Mouse (Mus musculus) liver, postnatal 0 days (tissue): ENCODE data around the gene Fras1. TPM values are rescaled to one million over a fixed set of nuclear protein-coding genes. Genes with fewer than 3 reads are reported as not detected.

ENCODE experiments used
- ATAC-seq: fragments of 200-750 bp; cut with Nextera tagmentation; 2 replicates; pipeline ENCODE4 v1.8.0; 2017; ENCODE audit warnings: mild to moderate bottlenecking, moderate library complexity
- DNase-seq: peaks from one replicate; pipeline ENCODE4 v3.0.0-alpha.2; 2016
- H3K27ac ChIP-seq: fragments of 300-500 bp; sonication (generic); 2 replicates; pipeline ENCODE4 v1.5.1; 2014; ENCODE audit warnings: antibody characterized with exemption, moderate library complexity, mild to moderate bottlenecking, low read depth
- H3K27me3 ChIP-seq: fragments of 300-500 bp; sonication (generic); 2 replicates; pipeline ENCODE4 v1.6.1; 2014; ENCODE audit warnings: low read length, control low read depth, mixed read lengths; ENCODE audit not compliant: insufficient read depth
- H3K36me3 ChIP-seq: fragments of 300-500 bp; sonication (generic); replicated peaks from 2 replicates; pipeline ENCODE4 v1.6.1; 2014; ENCODE audit warnings: mild to moderate bottlenecking, control low read depth, low read length, moderate library complexity, mixed read lengths; ENCODE audit not compliant: insufficient read depth
- H3K4me1 ChIP-seq: fragments of 300-500 bp; sonication (generic); 2 replicates; pipeline ENCODE4 v1.6.1; 2014; ENCODE audit warnings: antibody characterized with exemption, mild to moderate bottlenecking, control low read depth; ENCODE audit not compliant: insufficient read depth
- H3K4me2 ChIP-seq: fragments of 300-500 bp; sonication (generic); 2 replicates; pipeline ENCODE4 v1.6.1; 2014; ENCODE audit warnings: low read depth, mild to moderate bottlenecking, low read length, moderate library complexity, mixed read lengths
- H3K4me3 ChIP-seq: fragments of 300-500 bp; sonication (generic); 2 replicates; pipeline ENCODE4 v1.5.1; 2014; ENCODE audit warnings: low read depth, low read length
- H3K9ac ChIP-seq: fragments of 300-500 bp; sonication (generic); replicated peaks from 2 replicates; pipeline ENCODE4 v1.6.1; 2014; ENCODE audit warnings: mild to moderate bottlenecking, moderate library complexity
- H3K9me3 ChIP-seq: fragments of 300-500 bp; sonication (generic); 2 replicates; pipeline ENCODE4 v1.6.1; 2016; ENCODE audit warnings: mild to moderate bottlenecking, control low read depth, low read length, mixed read lengths
- CTCF ChIP-seq: sonication (generic); IDR thresholded peaks from 2 replicates; pipeline ENCODE4 v1.5.1; 2016; ENCODE audit warnings: antibody characterized with exemption, low read depth
- EP300 ChIP-seq: IDR thresholded peaks from 2 replicates; pipeline ENCODE4 v1.6.1; 2016; ENCODE audit warnings: antibody characterized with exemption, low read depth, mild to moderate bottlenecking
- WGBS: fragments of 180-500 bp; shearing (Covaris S2); extraction: QIAGEN DNeasy Blood & Tissue Kit; methylation state at CpG from one replicate; pipeline ENCODE4 v1.1.7; 2014; ENCODE audit not compliant: insufficient replicate concordance; 5-methylcytosine and 5-hydroxymethylcytosine counted together
- polyA plus RNA-seq: library from polyadenylated mRNA; unstranded; fragments of >200 nt; fragmentation: Nextera tagmentation; extraction: Ambion mirVana; gene quantifications from 2 replicates; pipeline ENCODE4 v1.2.1, GENCODE M21; 2015

Fras1 gene
- polyA plus RNA-seq, 1 experiment from 2014 or later, result 0.41 TPM

DNA sequence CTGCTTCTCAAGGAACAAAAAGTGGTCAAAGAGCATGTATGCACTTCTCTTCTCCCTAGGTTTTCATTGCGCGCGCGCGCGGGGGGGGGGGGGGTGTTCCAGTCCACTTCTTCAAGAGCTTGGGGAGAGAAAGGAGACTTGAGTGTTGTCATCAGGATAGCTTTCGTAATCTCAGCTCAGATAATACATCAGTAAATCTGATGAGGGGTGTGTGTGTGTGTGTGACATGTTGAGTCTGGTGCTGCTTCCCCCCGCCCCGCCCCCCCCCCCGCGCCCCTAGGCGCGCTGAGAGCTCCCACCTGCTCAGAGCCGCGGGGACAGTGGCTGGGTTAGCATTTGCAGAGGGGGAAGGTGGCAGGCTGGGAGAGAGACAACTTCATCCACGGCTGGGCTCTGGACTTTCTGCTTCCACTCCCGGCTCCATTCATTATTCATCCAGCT lies 1.7 kb downstream of the Fras1 start:
- Histone ChIP-seq H3K9ac (no peak overlapping the region), H3K27me3 (peaks cover 28% of the 10 kb centered on the region)

DNA sequence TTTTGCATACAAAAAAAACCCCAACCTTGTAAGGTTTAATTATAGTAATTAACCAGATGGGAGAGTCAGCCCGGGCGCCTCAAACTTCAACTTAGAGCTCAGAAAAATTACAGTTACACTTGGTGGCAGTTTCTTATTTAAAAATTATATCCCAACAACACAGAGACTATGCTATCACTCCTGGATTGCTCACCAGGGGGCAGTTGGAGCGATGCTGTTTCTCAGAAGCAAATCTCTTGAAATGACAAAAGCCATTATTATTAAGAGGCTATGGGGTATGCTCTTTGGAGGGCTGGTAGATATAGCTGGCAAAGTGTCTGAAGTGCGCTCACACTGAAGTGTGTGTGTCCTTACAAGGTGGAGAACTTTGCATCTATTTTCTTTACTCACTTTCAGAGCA lies 2.5 kb downstream of the Fras1 start:
- H3K36me3 ChIP-seq, result no peaks in the 10 kb centered on the region
- no peak for ATAC-seq
- WGBS, result 56% methylated on average over 4 of the region's 4 CpGs
- TF ChIP-seq EP300, result no peak
- TF ChIP-seq CTCF, result 0 out of 2 replicates have a peak, but pooled peaks have one; percentile 11
- no peak for DNase-seq
- no peak overlapping the region for H3K4me3 ChIP-seq
- H3K9ac ChIP-seq, result no peak overlapping the region
- H3K27ac ChIP-seq, result no peak overlapping the region
- no peak overlapping the region for H3K4me2 ChIP-seq
- H3K9me3 ChIP-seq, result no peaks in the 10 kb centered on the region
- H3K4me1 ChIP-seq, result no peaks in the 10 kb centered on the region
- H3K27me3 ChIP-seq, result peaks cover 28% of the 10 kb centered on the region

More for the DNA sequence above, 1.7 kb downstream of the Fras1 start:
- no peak for DNase-seq
- Histone ChIP-seq H3K36me3 (no peaks in the 10 kb centered on the region), H3K4me2 (peak overlapping the region; percentile 87), H3K27ac (no peak overlapping the region), H3K4me3 (peak overlapping the region; percentile 49), H3K4me1 (no peaks in the 10 kb centered on the region), H3K9me3 (no peaks in the 10 kb centered on the region)
- 1% methylated on average over 12 of the region's 17 CpGs for WGBS
- TF ChIP-seq CTCF (no peak), EP300 (no peak)
- no peak for ATAC-seq

DNA sequence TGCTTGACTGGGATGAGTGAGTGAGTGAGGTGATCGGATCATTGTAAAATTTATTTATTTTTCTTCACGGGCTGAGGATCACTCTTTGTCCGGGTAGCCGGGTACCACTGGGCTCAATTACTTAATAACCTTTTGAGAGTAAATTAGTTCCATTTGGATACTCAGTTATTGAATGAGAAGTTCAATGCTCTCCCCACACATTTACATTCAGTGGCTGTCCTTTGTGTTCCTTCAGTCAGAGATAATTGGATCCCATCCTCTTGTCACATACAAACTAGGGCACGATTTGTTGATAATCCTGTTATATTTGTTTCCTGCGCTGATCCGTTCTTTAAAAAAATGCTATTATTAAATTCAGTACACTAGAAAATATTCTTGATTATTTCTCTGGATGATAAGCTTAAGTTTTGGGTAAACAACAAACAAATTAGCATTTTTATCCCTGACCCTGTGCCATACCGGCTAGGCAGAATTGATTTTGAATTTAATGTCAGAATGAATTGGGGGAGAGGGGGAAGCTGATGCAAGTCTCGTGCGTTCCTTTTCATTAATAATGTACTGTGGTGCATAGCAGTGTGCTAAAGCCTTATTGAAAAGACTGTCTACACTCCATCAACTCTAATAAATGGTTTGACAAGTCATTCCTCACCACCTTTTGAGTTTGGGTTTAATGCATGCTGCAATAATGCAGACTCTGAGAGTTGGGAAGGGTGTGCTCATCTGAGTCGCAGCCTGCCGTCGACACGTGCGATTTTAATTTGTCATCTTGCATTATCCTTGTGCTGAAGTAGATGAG lies 12.6 kb downstream of the Fras1 start:
- Histone ChIP-seq H3K36me3 (no peaks in the 10 kb centered on the region), H3K4me2 (no peak overlapping the region), H3K4me3 (no peak overlapping the region), H3K4me1 (no peaks in the 10 kb centered on the region), H3K9me3 (no peaks in the 10 kb centered on the region), H3K27me3 (no peaks in the 10 kb centered on the region), H3K9ac (no peak overlapping the region), H3K27ac (no peak overlapping the region)
- ATAC-seq (no peak), DNase-seq (no peak)
- 88% methylated on average over 15 of the region's 15 CpGs for WGBS
- no peak for TF ChIP-seq EP300
- TF ChIP-seq CTCF, result no peak

DNA sequence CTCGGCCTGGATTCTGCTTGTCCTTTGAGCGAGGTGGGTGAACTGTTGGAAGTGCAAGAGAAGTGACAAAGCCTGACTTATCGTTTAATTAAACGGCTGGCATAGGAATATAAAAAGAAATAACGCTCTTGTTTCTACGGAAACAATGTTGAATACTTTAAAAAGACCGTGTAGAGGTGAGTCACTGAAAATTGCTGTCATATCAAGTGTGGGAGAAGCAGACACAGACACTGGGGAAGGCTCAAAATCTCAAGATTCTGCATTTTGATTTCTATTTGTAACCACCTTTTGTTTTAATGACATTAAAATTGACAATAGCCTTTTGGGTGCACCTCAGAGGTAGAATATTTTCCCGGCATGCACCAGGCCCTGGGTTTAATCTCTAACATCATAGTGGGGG lies 14.6 kb downstream of the Fras1 start:
- 86% methylated on average over 8 of the region's 8 CpGs for WGBS
- Histone ChIP-seq H3K4me2 (no peak overlapping the region), H3K9ac (no peak overlapping the region), H3K4me3 (no peak overlapping the region), H3K9me3 (no peaks in the 10 kb centered on the region), H3K27me3 (no peaks in the 10 kb centered on the region), H3K4me1 (no peaks in the 10 kb centered on the region), H3K27ac (no peak overlapping the region), H3K36me3 (no peaks in the 10 kb centered on the region)
- no peak for ATAC-seq
- no peak for TF ChIP-seq EP300
- no peak for TF ChIP-seq CTCF
- DNase-seq, result no peak

DNA sequence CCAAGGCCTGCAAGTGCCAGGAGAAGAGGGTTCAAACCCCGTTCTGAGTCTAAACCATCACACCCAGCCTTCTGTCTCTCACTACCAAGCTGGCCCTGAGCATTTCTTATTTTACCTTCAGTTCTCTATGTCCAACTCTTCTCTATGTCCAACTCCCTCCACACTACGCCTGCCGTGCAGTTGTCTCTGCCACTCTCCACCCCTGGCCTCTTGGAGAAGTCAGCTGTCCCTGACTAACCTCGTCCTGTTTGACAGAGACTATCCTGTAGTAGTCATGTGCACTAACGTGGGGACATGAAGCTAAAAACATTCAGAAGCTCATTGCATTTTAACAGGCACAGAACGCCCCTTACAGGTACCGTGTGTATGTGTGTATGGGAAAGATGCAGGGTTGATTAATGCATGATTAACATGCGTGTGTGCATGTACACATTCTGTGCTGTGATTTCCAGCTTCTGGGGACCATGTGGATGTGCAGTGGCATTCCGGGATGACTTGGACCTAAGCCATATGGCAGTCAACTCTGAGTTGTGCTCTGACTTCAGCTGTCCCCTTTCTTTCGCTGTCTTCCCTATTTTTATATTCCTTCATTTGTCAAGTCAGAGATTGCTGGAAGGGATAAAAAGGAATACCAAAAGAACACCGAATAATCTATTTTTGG lies 16.3 kb downstream of the Fras1 start:
- H3K27me3 ChIP-seq, result no peaks in the 10 kb centered on the region
- H3K36me3 ChIP-seq, result no peaks in the 10 kb centered on the region
- H3K4me2 ChIP-seq, result no peak overlapping the region
- no peak overlapping the region for H3K4me3 ChIP-seq
- H3K4me1 ChIP-seq, result no peaks in the 10 kb centered on the region
- H3K9me3 ChIP-seq, result no peaks in the 10 kb centered on the region
- ATAC-seq (no peak), DNase-seq (no peak)
- H3K27ac ChIP-seq, result no peak overlapping the region
- H3K9ac ChIP-seq, result no peak overlapping the region
- TF ChIP-seq CTCF (no peak), EP300 (no peak)
- WGBS, result 81% methylated on average over 11 of the region's 11 CpGs

DNA sequence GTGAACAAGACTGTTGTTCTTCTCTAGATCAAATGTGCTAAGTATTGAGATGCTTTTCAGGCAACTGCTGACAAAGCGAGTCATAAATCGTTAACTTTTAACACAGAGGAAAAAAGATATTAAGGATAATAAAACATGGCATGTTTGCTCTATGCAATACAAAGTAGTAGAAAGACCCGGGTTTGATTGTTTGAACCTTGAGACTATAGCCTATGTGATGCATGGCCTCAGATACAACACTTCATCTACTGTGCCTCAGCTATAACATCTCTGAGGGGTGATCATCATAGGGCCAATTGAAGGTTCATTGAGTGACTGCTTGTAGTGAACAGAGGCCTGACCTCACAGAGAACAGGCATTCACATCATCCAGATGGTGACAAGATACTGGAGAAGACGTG lies 17.3 kb downstream of the Fras1 start:
- Histone ChIP-seq H3K4me1 (no peaks in the 10 kb centered on the region), H3K4me3 (no peak overlapping the region), H3K4me2 (no peak overlapping the region), H3K36me3 (no peaks in the 10 kb centered on the region), H3K27me3 (no peaks in the 10 kb centered on the region), H3K27ac (no peak overlapping the region), H3K9ac (no peak overlapping the region), H3K9me3 (no peaks in the 10 kb centered on the region)
- no peak for ATAC-seq
- DNase-seq, result no peak
- 76% methylated on average over 4 of the region's 4 CpGs for WGBS
- TF ChIP-seq EP300 (no peak), CTCF (no peak)
